Mouse (Mus musculus): ENCODE results near the gene Rps6kb1.
"Not testable (repeated sequence)": the region's sequence is repeated elsewhere in the genome, so short reads cannot be mapped to it uniquely, and the experiment has no call there.

DNA sequence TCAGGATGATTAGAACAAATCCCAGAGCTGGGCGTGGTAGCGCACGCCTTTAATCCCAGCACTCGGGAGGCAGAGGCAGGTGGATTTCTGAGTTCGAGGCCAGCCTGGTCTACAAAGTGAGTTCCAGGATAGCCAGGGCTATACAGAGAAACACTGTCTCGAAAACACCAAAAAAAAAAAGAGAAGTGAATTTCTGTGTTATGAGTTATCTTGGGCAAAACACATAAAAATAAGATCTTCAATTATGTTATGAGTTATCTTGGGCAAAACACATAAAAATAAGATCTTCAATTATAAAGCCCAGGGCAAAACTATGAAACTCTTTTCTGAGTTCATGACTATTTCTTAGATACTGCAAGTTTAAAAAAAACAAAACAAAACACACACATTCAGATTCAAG is 11.3 kb downstream of the Rps6kb1 start:
- TF ChIP-seq CTCF (conservative IDR thresholded peaks at IDR 0.05 in 1 of 2, IDR thresholded peaks at IDR 0.05 in 1 of 2; ENCODE audit: low read depth in 2 of 2, low read length in 2 of 2); TBP (conservative IDR thresholded peaks at IDR 0.05; ENCODE audit: low read depth, low read length); MAFK (IDR thresholded peaks at IDR 0.05; ENCODE audit: insufficient replicate concordance, low read length): not testable (repeated sequence)
